Mouse (Mus musculus): Measurements from ENCODE around the gene Acadsb. TPM values are rescaled to one million over a fixed set of nuclear protein-coding genes. Genes with fewer than 3 reads are reported as not detected.

The Acadsb gene
- total RNA-seq, 4 experiments from 2014 or later: 157 to 791 (median 490) TPM

- no peak for DNase-seq
These were observed 55.3 kb downstream of the Acadsb start for GRCm38 (mm10) chr7:131465735-131466134.

DNA sequence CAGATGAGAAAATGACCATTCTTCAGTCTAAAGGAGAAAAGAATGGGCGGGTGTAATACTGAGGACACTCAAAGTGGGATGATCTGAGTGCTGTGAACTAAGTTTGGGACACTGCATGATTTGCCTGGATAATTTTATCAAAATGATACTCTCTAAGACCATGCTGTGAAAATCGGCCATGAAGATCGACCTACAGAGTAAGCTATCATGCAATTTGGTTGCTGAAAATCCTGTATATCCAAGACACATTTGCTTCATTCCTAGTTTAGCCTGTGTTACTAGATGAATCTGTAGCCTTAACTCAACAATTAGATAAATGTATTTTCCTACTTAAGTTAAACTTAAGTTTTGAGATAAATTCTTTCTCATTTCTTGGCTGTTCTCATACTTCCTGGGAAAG lies 56.9 kb downstream of the Acadsb start:
- no peak for DNase-seq

- DNase-seq: no peak
These were observed 59.1 kb downstream of the Acadsb start for GRCm38 (mm10) chr7:131469506-131469905.

DNA sequence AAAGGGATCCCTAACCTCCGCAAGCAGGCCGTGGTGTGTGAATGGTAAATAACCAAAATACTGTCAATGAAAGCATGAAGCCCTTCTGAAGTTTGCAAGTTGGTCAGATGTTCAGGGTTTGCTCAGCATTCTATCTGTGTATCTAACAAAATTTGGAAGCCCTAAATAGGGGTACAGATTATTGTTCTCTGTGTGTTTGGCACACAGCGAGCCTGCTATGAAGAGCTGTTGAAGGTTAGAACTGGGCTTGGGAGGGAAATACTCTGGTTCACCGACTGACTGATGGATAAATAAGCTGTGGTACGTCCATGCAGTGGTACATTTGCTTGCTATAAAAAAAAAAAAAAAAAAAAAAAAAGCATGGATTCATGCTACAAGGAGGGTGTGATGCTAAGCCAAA lies 61.1 kb downstream of the Acadsb start:
- no peak for DNase-seq

- no peak for DNase-seq
These were observed 66.7 kb downstream of the Acadsb start for GRCm38 (mm10) chr7:131477140-131477539.

DNA sequence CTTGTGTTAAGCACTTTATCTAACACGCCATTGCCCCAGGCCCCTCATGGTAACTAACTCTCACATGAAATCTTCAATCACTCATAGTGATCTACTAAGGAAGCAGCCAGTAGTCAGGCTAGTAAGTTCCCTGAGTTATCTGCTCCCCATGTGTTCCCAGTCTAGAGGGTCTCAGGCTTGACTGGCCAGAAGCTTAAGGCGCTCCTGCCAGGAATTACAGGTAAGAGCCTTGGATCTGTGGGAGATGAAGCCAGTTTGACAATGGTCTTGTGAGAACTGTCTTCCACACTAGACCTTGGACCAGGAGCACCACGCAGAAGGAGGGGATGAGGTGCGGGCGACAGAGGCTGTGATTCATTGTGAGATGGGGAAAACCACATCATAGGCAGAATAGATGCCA lies 68.0 kb downstream of the Acadsb start:
- no peak for DNase-seq

Other genes starting within 250 kb of the Acadsb start
- not detected for gene 5430419D17Rik, start 236.2 kb upstream of the Acadsb start, total RNA-seq (2022)
- not detected for gene Cuzd1, start 88.3 kb upstream of the Acadsb start, total RNA-seq (2022)
- not detected for gene Fam24b, start 81.1 kb upstream of the Acadsb start, total RNA-seq (2022)
- gene Fam24a, start 76.7 kb upstream of the Acadsb start, total RNA-seq (2022): not detected
- gene 2310057M21Rik, start 47.8 kb upstream of the Acadsb start, total RNA-seq (2022): 10 to 100 TPM; 11.0 to 14.8 (median 12.0) TPM
- 10 to 100 TPM; 19.4 to 21.4 (median 20.1) TPM for gene Pstk, start 39.5 kb upstream of the Acadsb start, total RNA-seq (2022)
- gene Ikzf5, start 80 bp upstream of the Acadsb start, total RNA-seq (2022): 10 to 100 TPM; 33.5 to 39.7 (median 35.7) TPM
- not detected for gene Hmx3, start 132.3 kb downstream of the Acadsb start, total RNA-seq (2022)
- not detected for gene Hmx2, start 138.2 kb downstream of the Acadsb start, total RNA-seq (2022)
- 10 to 100 TPM; 68.7 to 79.5 (median 71.3) TPM for gene Bub3, start 149.6 kb downstream of the Acadsb start, total RNA-seq (2022)

Measured in adrenal gland, adult 8-10 months (tissue).